Mouse (Mus musculus): Measurements from ENCODE around the gene Cfap65.

DNA sequence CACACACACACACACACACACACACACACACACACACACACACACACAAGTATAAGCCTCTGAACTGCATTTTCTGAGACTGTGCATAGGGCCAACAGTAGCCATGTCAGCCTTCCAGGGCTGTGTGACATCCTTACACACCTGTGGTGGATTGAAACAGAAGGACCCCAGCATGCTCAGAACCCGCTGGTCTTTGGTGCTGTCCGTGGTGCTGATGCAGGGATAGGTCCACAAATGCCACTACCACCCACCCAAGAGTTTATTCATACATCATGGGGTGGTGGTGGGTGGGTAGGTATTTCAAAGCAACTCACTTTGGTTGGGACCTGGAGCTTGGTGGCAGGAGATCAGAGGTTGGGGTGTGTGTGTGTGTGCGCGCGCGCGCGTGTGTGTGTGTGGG lies 43.9 kb downstream of the Cfap65 start:
- TF ChIP-seq POLR2A (IDR thresholded peaks at IDR 0.05; ENCODE audit: control insufficient read depth in 1 of 2, insufficient read depth in 1 of 2, low read depth in 1 of 2, low read length in 2 of 2, poor library complexity in 1 of 2) (no peak), NRF1 (IDR thresholded peaks at IDR 0.05; ENCODE audit: insufficient read depth, low read depth, low read length, poor library complexity, severe bottlenecking) (no peak), UBTF (IDR thresholded peaks at IDR 0.05; ENCODE audit: borderline replicate concordance, insufficient read depth, low read depth, low read length) (no peak), MXI1 (IDR thresholded peaks at IDR 0.05; ENCODE audit: low read depth, low read length) (no peak), USF2 (IDR thresholded peaks at IDR 0.05; ENCODE audit: borderline replicate concordance in 1 of 2, insufficient read depth in 1 of 2, low read depth in 1 of 2, low read length in 2 of 2) (no peak), ZNF384 (IDR thresholded peaks at IDR 0.05; ENCODE audit: low read depth, low read length) (no peak)

Data from MEL (cell line).